ENCODE assay signal across 23 mouse cellular contexts in the genomic region with DNA sequence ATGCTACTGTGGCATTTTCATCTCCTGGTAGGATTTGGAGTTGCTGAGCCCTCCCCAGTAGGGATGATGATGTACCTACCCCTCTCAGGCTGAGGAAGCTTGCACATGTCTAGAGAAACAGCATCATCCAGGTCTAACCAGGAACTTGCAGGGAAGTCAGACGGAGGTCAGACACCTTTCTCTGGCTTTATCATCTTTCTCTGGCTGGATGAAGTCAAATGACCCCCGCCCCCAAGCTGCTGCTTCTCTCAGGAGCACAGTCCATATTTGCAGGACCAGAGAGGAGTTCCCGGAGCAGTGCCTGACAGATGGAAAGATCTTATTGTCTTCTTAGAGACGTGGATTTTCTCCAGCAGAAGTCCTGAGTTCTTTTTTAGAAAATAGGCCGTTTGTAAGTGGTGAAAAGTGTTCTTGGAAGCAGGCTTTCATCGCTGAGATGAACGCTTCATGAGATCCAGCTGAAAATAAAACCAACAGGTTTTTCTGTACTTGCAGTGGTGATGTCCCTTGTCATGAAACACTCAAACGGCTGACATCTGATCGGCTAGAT.
"Had no signal": no experiment of that assay in that cellular context is flagged by ENCODE, and none has a peak within 500 bp of the region (broad histone marks: within the 10 kb centered on the region; RNA-seq: fewer than 3 reads in every experiment).

No protein-coding gene starts in this region.

- H3K9me3 ChIP-seq: hindbrain, embryonic 15.5 days; limb, embryonic 10.5 days had no signal

- H3K4me3 ChIP-seq: hindbrain, embryonic 13.5 days; hindbrain, embryonic 15.5 days; layer of hippocampus, adult 2 months; left cerebral cortex, adult 2 months; limb, embryonic 10.5 days; limb, embryonic 12.5 days; liver, embryonic 13.5 days; liver, embryonic 15.5 days had no signal

- H3K9ac ChIP-seq: forebrain, postnatal 0 days; hindbrain, embryonic 13.5 days; hindbrain, embryonic 15.5 days; limb, embryonic 12.5 days; liver, embryonic 13.5 days; liver, embryonic 15.5 days had no signal

- H3K36me3 ChIP-seq: hindbrain, embryonic 13.5 days; hindbrain, embryonic 15.5 days; limb, embryonic 10.5 days; limb, embryonic 12.5 days; liver, embryonic 13.5 days; liver, embryonic 15.5 days had no signal

- ATAC-seq: forebrain, postnatal 0 days; hindbrain, postnatal 0 days; intestine, embryonic 16.5 days had no signal

- H3K27me3 ChIP-seq: hindbrain, embryonic 13.5 days; hindbrain, embryonic 15.5 days; limb, embryonic 12.5 days; liver, embryonic 15.5 days had no signal

- H3K4me2 ChIP-seq: heart, embryonic 11.5 days; hindbrain, embryonic 13.5 days; hindbrain, embryonic 15.5 days; limb, embryonic 12.5 days; liver, embryonic 13.5 days; liver, embryonic 15.5 days had no signal

- DNase-seq: forebrain, postnatal 0 days; gastrocnemius, postnatal 14 days; gastrocnemius, postnatal 36 days; heart, adult 18-20 months; heart, postnatal 14 days; heart, postnatal 36 days; kidney, adult 11 months; kidney, adult 2 months; kidney, adult 9 months; kidney, postnatal 10 days; kidney, postnatal 25 days; kidney, postnatal 4 days; liver, embryonic 13.5 days had no signal

- H3K27ac ChIP-seq: hindbrain, embryonic 13.5 days; hindbrain, embryonic 15.5 days; hindbrain, postnatal 0 days; layer of hippocampus, adult 2 months; left cerebral cortex, adult 2 months; limb, embryonic 10.5 days; limb, embryonic 12.5 days; liver, embryonic 13.5 days; liver, embryonic 15.5 days had no signal
